28 mouse cellular contexts compared by ENCODE assay signal in genomic region chr7:128304198-128304597, GRCm38 (mm10). TPM values are rescaled to one million over a fixed set of nuclear protein-coding genes. Genes with fewer than 3 reads are reported as not detected.
DNase-seq lines count a peak whose midpoint lies in the region; ATAC-seq and TF ChIP-seq lines count a peak whose summit lies in the region.
"Had no signal": no experiment of that assay in that cellular context is flagged by ENCODE, and none has a peak within 500 bp of the region (broad histone marks: within the 10 kb centered on the region; RNA-seq: fewer than 3 reads in every experiment).

No protein-coding gene starts in this region.

- H3K27ac ChIP-seq in liver, embryonic 13.5 days, result peak overlapping the region; percentile 60
- no peak overlapping the region for H3K27ac ChIP-seq in liver, postnatal 0 days (ENCODE audit: low read depth)
- H3K27ac ChIP-seq in intestine, embryonic 14.5 days (ENCODE audit: low read depth), result peak overlapping the region; percentile 64; the same call in 1 of the 2 replicates
- H3K27ac ChIP-seq in intestine, postnatal 0 days (ENCODE audit: low read depth, low read length), result no peak overlapping the region
- no peak overlapping the region for H3K27ac ChIP-seq in stomach, embryonic 14.5 days (ENCODE audit: low read length)
- no peak overlapping the region for H3K27ac ChIP-seq in midbrain, embryonic 10.5 days (replicated peaks)
- H3K27ac ChIP-seq: forebrain, embryonic 10.5 days; forebrain, embryonic 15.5 days; gastrocnemius, adult 2 months; heart, embryonic 13.5 days; hindbrain, embryonic 14.5 days; limb, embryonic 10.5 days; limb, embryonic 15.5 days; midbrain, embryonic 13.5 days; neural tube, embryonic 13.5 days had no signal

- no peak overlapping the region for H3K4me2 ChIP-seq in liver, embryonic 13.5 days
- H3K4me2 ChIP-seq in liver, postnatal 0 days (ENCODE audit: low read depth, low read length), result no peak overlapping the region
- H3K4me2 ChIP-seq in intestine, embryonic 14.5 days (ENCODE audit: low read length), result no peak overlapping the region
- no peak overlapping the region for H3K4me2 ChIP-seq in intestine, postnatal 0 days (replicated peaks; ENCODE audit: low read depth)
- no peak overlapping the region for H3K4me2 ChIP-seq in stomach, embryonic 14.5 days (replicated peaks; ENCODE audit: low read depth, low read length)
- H3K4me2 ChIP-seq: forebrain, embryonic 15.5 days; heart, embryonic 13.5 days; hindbrain, embryonic 14.5 days; limb, embryonic 15.5 days; midbrain, embryonic 13.5 days; neural tube, embryonic 13.5 days had no signal

- H3K9ac ChIP-seq in liver, embryonic 13.5 days, result no peak overlapping the region
- no peak overlapping the region for H3K9ac ChIP-seq in liver, postnatal 0 days (replicated peaks)
- H3K9ac ChIP-seq in intestine, embryonic 14.5 days (ENCODE audit: low read length), result no peak overlapping the region
- H3K9ac ChIP-seq in intestine, postnatal 0 days (ENCODE audit: low read depth, low read length), result no peak overlapping the region
- H3K9ac ChIP-seq in stomach, embryonic 14.5 days (replicated peaks; ENCODE audit: low read depth, low read length), result no peak overlapping the region
- H3K9ac ChIP-seq: forebrain, embryonic 15.5 days; heart, embryonic 13.5 days; hindbrain, embryonic 14.5 days; limb, embryonic 15.5 days; midbrain, embryonic 13.5 days; neural tube, embryonic 13.5 days had no signal

- peaks cover 12% of the 10 kb centered on the region for H3K36me3 ChIP-seq in liver, embryonic 13.5 days
- no peaks in the 10 kb centered on the region for H3K36me3 ChIP-seq in liver, postnatal 0 days (replicated peaks; ENCODE audit: insufficient read depth, low read length)
- no peaks in the 10 kb centered on the region for H3K36me3 ChIP-seq in intestine, embryonic 14.5 days (ENCODE audit: control insufficient read depth, insufficient read depth, low read length)
- no peaks in the 10 kb centered on the region for H3K36me3 ChIP-seq in intestine, postnatal 0 days (ENCODE audit: control insufficient read depth, insufficient read depth)
- H3K36me3 ChIP-seq in stomach, embryonic 14.5 days (ENCODE audit: control insufficient read depth, insufficient read depth, low read length), result no peaks in the 10 kb centered on the region
- no peaks in the 10 kb centered on the region for H3K36me3 ChIP-seq in midbrain, embryonic 10.5 days
- H3K36me3 ChIP-seq: forebrain, embryonic 10.5 days; forebrain, embryonic 15.5 days; heart, embryonic 13.5 days; limb, embryonic 10.5 days; limb, embryonic 15.5 days; midbrain, embryonic 13.5 days; neural tube, embryonic 13.5 days had no signal

- H3K27me3 ChIP-seq in liver, embryonic 13.5 days, result no peaks in the 10 kb centered on the region
- H3K27me3 ChIP-seq in liver, postnatal 0 days (ENCODE audit: insufficient read depth, low read length), result no peaks in the 10 kb centered on the region
- H3K27me3 ChIP-seq in intestine, embryonic 14.5 days (replicated peaks; ENCODE audit: control insufficient read depth, insufficient read depth, low read length), result no peaks in the 10 kb centered on the region
- no peaks in the 10 kb centered on the region for H3K27me3 ChIP-seq in intestine, postnatal 0 days (replicated peaks; ENCODE audit: control insufficient read depth, insufficient read depth, low read length)
- H3K27me3 ChIP-seq in stomach, embryonic 14.5 days (ENCODE audit: control insufficient read depth, insufficient read depth, low read length), result no peaks in the 10 kb centered on the region
- peaks cover 7% of the 10 kb centered on the region; the same call in 1 of the 2 replicates for H3K27me3 ChIP-seq in midbrain, embryonic 10.5 days (ENCODE audit: low read depth, poor library complexity, severe bottlenecking)
- H3K27me3 ChIP-seq: forebrain, embryonic 15.5 days; heart, embryonic 13.5 days; limb, embryonic 15.5 days; midbrain, embryonic 13.5 days; neural tube, embryonic 13.5 days had no signal

- TF ChIP-seq CTCF in liver, postnatal 0 days (IDR thresholded peaks at IDR 0.05; ENCODE audit: low read depth), result no peak
- no peak for TF ChIP-seq CTCF in intestine, postnatal 0 days (IDR thresholded peaks at IDR 0.05; ENCODE audit: low read depth)

- peaks cover 63% of the 10 kb centered on the region for H3K4me1 ChIP-seq in liver, embryonic 13.5 days (replicated peaks)
- H3K4me1 ChIP-seq in liver, postnatal 0 days (ENCODE audit: insufficient read depth), result 0 out of 2 replicates have a peak, but pooled peaks cover 11% of the 10 kb centered on the region
- peaks cover 3% of the 10 kb centered on the region; the same call in 1 of the 2 replicates for H3K4me1 ChIP-seq in intestine, embryonic 14.5 days (replicated peaks; ENCODE audit: control insufficient read depth, insufficient read depth, low read length)
- no peaks in the 10 kb centered on the region for H3K4me1 ChIP-seq in intestine, postnatal 0 days (replicated peaks; ENCODE audit: control insufficient read depth, insufficient read depth, low read length)
- H3K4me1 ChIP-seq in stomach, embryonic 14.5 days (ENCODE audit: control insufficient read depth, insufficient read depth, low read length), result 0 out of 2 replicates have a peak, but pooled peaks cover 5% of the 10 kb centered on the region
- peaks cover 15% of the 10 kb centered on the region for H3K4me1 ChIP-seq in midbrain, embryonic 10.5 days
- H3K4me1 ChIP-seq: limb, embryonic 10.5 days; limb, embryonic 15.5 days; midbrain, embryonic 13.5 days; neural tube, embryonic 13.5 days had no signal

- no peak for ATAC-seq in liver, embryonic 13.5 days (ENCODE audit: low read depth)
- ATAC-seq in liver, postnatal 0 days, result no peak
- ATAC-seq in intestine, embryonic 14.5 days (replicated peaks; ENCODE audit: low FRiP score, low TSS enrichment, low read depth), result 0 out of 2 replicates have a peak, but pooled peaks have one; percentile 44
- ATAC-seq in intestine, postnatal 0 days, result peak; percentile 68
- ATAC-seq in stomach, embryonic 14.5 days (ENCODE audit: insufficient number of reproducible peaks, insufficient read depth, low FRiP score, low read depth), result peak; percentile 64; the same call in 1 of the 2 replicates
- ATAC-seq in granulocyte monocyte progenitor cell, adult 5-6 weeks (replicated peaks; ENCODE audit: poor library complexity, severe bottlenecking), result no peak
- ATAC-seq: forebrain, embryonic 15.5 days; midbrain, embryonic 13.5 days had no signal

- TF ChIP-seq EP300 in liver, postnatal 0 days (IDR thresholded peaks at IDR 0.05; ENCODE audit: low read depth), result no peak

- no peaks in the 10 kb centered on the region for H3K9me3 ChIP-seq in liver, embryonic 13.5 days (replicated peaks)
- H3K9me3 ChIP-seq in liver, postnatal 0 days (ENCODE audit: low read length), result no peaks in the 10 kb centered on the region
- no peaks in the 10 kb centered on the region for H3K9me3 ChIP-seq in intestine, embryonic 14.5 days (ENCODE audit: control insufficient read depth, low read length)
- no peaks in the 10 kb centered on the region for H3K9me3 ChIP-seq in intestine, postnatal 0 days (ENCODE audit: control insufficient read depth)
- no peaks in the 10 kb centered on the region for H3K9me3 ChIP-seq in stomach, embryonic 14.5 days (ENCODE audit: control insufficient read depth, low read depth, low read length)
- H3K9me3 ChIP-seq in midbrain, embryonic 10.5 days (replicated peaks), result no peaks in the 10 kb centered on the region
- H3K9me3 ChIP-seq: forebrain, embryonic 10.5 days; forebrain, embryonic 15.5 days; heart, embryonic 13.5 days; limb, embryonic 10.5 days; limb, embryonic 15.5 days; megakaryocyte, embryonic 14.5 days; midbrain, embryonic 13.5 days; neural tube, embryonic 13.5 days had no signal

- no peak overlapping the region for H3K4me3 ChIP-seq in liver, embryonic 13.5 days (replicated peaks)
- no peak overlapping the region for H3K4me3 ChIP-seq in liver, postnatal 0 days (ENCODE audit: low read depth, low read length)
- H3K4me3 ChIP-seq in intestine, embryonic 14.5 days (ENCODE audit: low read depth, low read length), result no peak overlapping the region
- no peak overlapping the region for H3K4me3 ChIP-seq in intestine, postnatal 0 days (ENCODE audit: low read depth, low read length)
- H3K4me3 ChIP-seq in stomach, embryonic 14.5 days (ENCODE audit: low read depth, low read length), result no peak overlapping the region
- H3K4me3 ChIP-seq in midbrain, embryonic 10.5 days, result no peak overlapping the region
- H3K4me3 ChIP-seq: forebrain, embryonic 10.5 days; forebrain, embryonic 15.5 days; gastrocnemius, adult 2 months; heart, embryonic 13.5 days; limb, embryonic 10.5 days; limb, embryonic 15.5 days; megakaryocyte, embryonic 14.5 days; midbrain, embryonic 13.5 days; neural tube, embryonic 13.5 days had no signal

- 75% methylated on average over 6 of the region's 6 CpGs for WGBS in liver, embryonic 13.5 days (ENCODE audit: insufficient replicate concordance)
- WGBS in liver, postnatal 0 days (ENCODE audit: insufficient replicate concordance), result 63% methylated on average over 6 of the region's 6 CpGs
- 61% methylated on average over 6 of the region's 6 CpGs for WGBS in intestine, embryonic 14.5 days
- 40% methylated on average over 6 of the region's 6 CpGs for WGBS in intestine, postnatal 0 days
- WGBS in stomach, embryonic 14.5 days, result 53% methylated on average over 6 of the region's 6 CpGs
- WGBS in midbrain, embryonic 10.5 days, result 83% methylated on average over 6 of the region's 6 CpGs

- no peak for DNase-seq in liver, embryonic 13.5 days
- DNase-seq in liver, postnatal 0 days, result no peak
- no peak for DNase-seq in intestine, embryonic 14.5 days (ENCODE audit: low spot score)
- no peak for DNase-seq in midbrain, embryonic 10.5 days (ENCODE audit: low spot score)
- no peak for DNase-seq in thymus, postnatal 25 days
- DNase-seq: adrenal gland, postnatal 25 days; cerebellum, adult 11-12 months had no signal

RNA-seq across cellular contexts. Expression of gene BC017158, which starts 6.2 kb away (rescaled TPM):
- 16.7 and 21.4 TPM in 2 replicates for polyA plus RNA-seq in liver, embryonic 13.5 days (2015; fragmentation: Nextera tagmentation; extraction: Ambion mirVana)
- polyA plus RNA-seq in liver, postnatal 0 days (2015; fragmentation: Nextera tagmentation; extraction: Ambion mirVana), result 9.4 and 9.6 TPM in 2 replicates
- polyA plus RNA-seq in intestine, embryonic 14.5 days (2014; fragmentation: Nextera tagmentation; extraction: Ambion mirVana), result 49.5 and 51.0 TPM in 2 replicates
- 32.6 and 34.7 TPM in 2 replicates for polyA plus RNA-seq in intestine, postnatal 0 days (2015; fragmentation: Nextera tagmentation; extraction: Ambion mirVana)
- 36.8 and 42.8 TPM in 2 replicates for polyA plus RNA-seq in stomach, embryonic 14.5 days (2014; fragmentation: Nextera tagmentation; extraction: Ambion mirVana)
- 24.6 and 26.3 TPM in 2 replicates for polyA plus RNA-seq in midbrain, embryonic 10.5 days (2016; fragmentation: Nextera tagmentation; extraction: Ambion mirVana)
- total RNA-seq in granulocyte monocyte progenitor cell, adult 5-6 weeks (2014; fragmentation: Nextera tagmentation), result 37.7 and 45.6 TPM in 2 replicates
- 18.4 and 24.8 TPM in 2 replicates for total RNA-seq in granulocyte monocyte progenitor cell, adult 5-6 weeks (2017)

RNA-seq across cellular contexts. Expression of gene Slc5a2, which starts 38.7 kb away (rescaled TPM):
- 1.6 and 2.4 TPM in 2 replicates for polyA plus RNA-seq in liver, embryonic 13.5 days (2015; fragmentation: Nextera tagmentation; extraction: Ambion mirVana)
- 1.3 and 1.8 TPM in 2 replicates for polyA plus RNA-seq in liver, postnatal 0 days (2015; fragmentation: Nextera tagmentation; extraction: Ambion mirVana)
- polyA plus RNA-seq in intestine, embryonic 14.5 days (2014; fragmentation: Nextera tagmentation; extraction: Ambion mirVana), result 0.15 TPM in 1 of 2 replicates, not detected in the other
- not detected in 2 replicates for polyA plus RNA-seq in intestine, postnatal 0 days (2015; fragmentation: Nextera tagmentation; extraction: Ambion mirVana)
- polyA plus RNA-seq in stomach, embryonic 14.5 days (2014; fragmentation: Nextera tagmentation; extraction: Ambion mirVana), result 1.00 and 2.5 TPM in 2 replicates
- polyA plus RNA-seq in midbrain, embryonic 10.5 days (2016; fragmentation: Nextera tagmentation; extraction: Ambion mirVana), result 0.28 and 0.50 TPM in 2 replicates
- not detected in 2 replicates for total RNA-seq in granulocyte monocyte progenitor cell, adult 5-6 weeks (2014; fragmentation: Nextera tagmentation)
- total RNA-seq in granulocyte monocyte progenitor cell, adult 5-6 weeks (2017), result not detected in 2 replicates
- total RNA-seq: adrenal gland, postnatal 25 days; gastrocnemius, adult 2 months; gastrocnemius, postnatal 36 days; heart, adult 8-10 months; heart, postnatal 10 days; hematopoietic stem cell, adult 5-6 weeks; left cerebral cortex, postnatal 10 days had no signal
- polyA plus RNA-seq: cortical plate, adult 2 months; forebrain, embryonic 10.5 days; forebrain, embryonic 15.5 days; heart, embryonic 13.5 days; hindbrain, embryonic 14.5 days; limb, embryonic 15.5 days; midbrain, embryonic 13.5 days; neural tube, embryonic 13.5 days; small intestine, adult 2 months; thymus, postnatal 0 days had no signal

RNA-seq across cellular contexts. Expression of gene Tgfb1i1, which starts 57.6 kb away (rescaled TPM):
- 14.3 and 17.8 TPM in 2 replicates for polyA plus RNA-seq in liver, embryonic 13.5 days (2015; fragmentation: Nextera tagmentation; extraction: Ambion mirVana)
- 10.1 and 10.4 TPM in 2 replicates for polyA plus RNA-seq in liver, postnatal 0 days (2015; fragmentation: Nextera tagmentation; extraction: Ambion mirVana)
- polyA plus RNA-seq in intestine, embryonic 14.5 days (2014; fragmentation: Nextera tagmentation; extraction: Ambion mirVana), result 178 and 179 TPM in 2 replicates
- polyA plus RNA-seq in intestine, postnatal 0 days (2015; fragmentation: Nextera tagmentation; extraction: Ambion mirVana), result 111 and 113 TPM in 2 replicates
- polyA plus RNA-seq in stomach, embryonic 14.5 days (2014; fragmentation: Nextera tagmentation; extraction: Ambion mirVana), result 203 and 205 TPM in 2 replicates
- polyA plus RNA-seq in midbrain, embryonic 10.5 days (2016; fragmentation: Nextera tagmentation; extraction: Ambion mirVana), result 40.9 and 45.3 TPM in 2 replicates
- 0.06 and 1.2 TPM in 2 replicates for total RNA-seq in granulocyte monocyte progenitor cell, adult 5-6 weeks (2014; fragmentation: Nextera tagmentation)
- not detected in 2 replicates for total RNA-seq in granulocyte monocyte progenitor cell, adult 5-6 weeks (2017)

Comparison
In these comparisons a context has a peak if more than half of its experiments do, and no peak if none do; other contexts are left out.
1. H3K27ac ChIP-seq: peak in liver, embryonic 13.5 days (single experiment) and intestine, embryonic 14.5 days (single experiment); none in liver, postnatal 0 days (single experiment), intestine, postnatal 0 days (single experiment), stomach, embryonic 14.5 days (single experiment) and midbrain, embryonic 10.5 days (single experiment).
2. ATAC-seq: peak in intestine, embryonic 14.5 days (single experiment), intestine, postnatal 0 days (single experiment) and stomach, embryonic 14.5 days (single experiment); none in liver, embryonic 13.5 days (single experiment), liver, postnatal 0 days (single experiment) and granulocyte monocyte progenitor cell, adult 5-6 weeks (single experiment).